Mouse (Mus musculus): ENCODE results near the gene Zfp598. TPM values are rescaled to one million over a fixed set of nuclear protein-coding genes. Genes with fewer than 3 reads are reported as not detected.

The Zfp598 gene
- 34.6 TPM for polyA plus RNA-seq (2012; fragmentation: generic; extraction: Trizol)
- long read RNA-seq, experiment 1, partial matches to known transcripts, result 1 of 1 reads
- long read RNA-seq, experiment 1, other reads (novel, unspliced or antisense), result 0 of 1 reads
- long read RNA-seq, experiment 2, partial matches to known transcripts, result 7 of 10 reads
- long read RNA-seq, experiment 2, other reads (novel, unspliced or antisense), result 0 of 10 reads

GRCm38 (mm10) chr17:24669545-24670245 is at the start of gene Zfp598:
TSS of gene Zfp598 (plus strand) at chr17:24669687.
- H3K79me2 ChIP-seq (ENCODE audit: control insufficient read depth, insufficient read depth), result peaks cover 59% of the 10 kb centered on the region
- H3K27me3 ChIP-seq (ENCODE audit: control insufficient read depth, insufficient read depth, insufficient read length), result no peaks in the 10 kb centered on the region
- H3K4me3 ChIP-seq (ENCODE audit: insufficient read depth, poor library complexity, severe bottlenecking), result peak within 1 kb of the TSS; percentile 91
- peaks cover 45% of the 10 kb centered on the region for H3K79me3 ChIP-seq (ENCODE audit: low read depth)
- H3K36me3 ChIP-seq (ENCODE audit: control insufficient read depth, insufficient read depth), result no peaks in the 10 kb centered on the region
- TF ChIP-seq MAX (IDR thresholded peaks at IDR 0.05), result peak; percentile 32
- no peak for TF ChIP-seq USF1 (IDR thresholded peaks at IDR 0.05; ENCODE audit: low read depth)
- peak within 1 kb of the TSS; percentile 96 for H3ac ChIP-seq (ENCODE audit: control insufficient read depth, insufficient read length, low read depth)

- Histone ChIP-seq H3ac (ENCODE audit: control insufficient read depth, insufficient read length, low read depth) (no peak overlapping the region), H3K27me3 (ENCODE audit: control insufficient read depth, insufficient read depth, insufficient read length) (no peaks in the 10 kb centered on the region), H3K36me3 (ENCODE audit: control insufficient read depth, insufficient read depth) (peaks cover 6% of the 10 kb centered on the region), H3K79me3 (ENCODE audit: low read depth) (no peaks in the 10 kb centered on the region), H3K79me2 (ENCODE audit: control insufficient read depth, insufficient read depth) (no peaks in the 10 kb centered on the region), H3K4me3 (ENCODE audit: insufficient read depth, poor library complexity, severe bottlenecking) (no peak overlapping the region)
- TF ChIP-seq CEBPB (IDR thresholded peaks at IDR 0.05; ENCODE audit: low read depth) (no peak), CTCF (IDR thresholded peaks at IDR 0.05; ENCODE audit: control insufficient read depth, insufficient read depth, insufficient read length) (no peak), MYOD1 (IDR thresholded peaks at IDR 0.05; ENCODE audit: control insufficient read depth, insufficient read length, low read depth) (no peak)
Observed at GRCm38 (mm10) chr17:24625472-24625871, 44.0 kb upstream of the Zfp598 start.

GRCm38 (mm10) chr17:24628646-24629045 is 40.8 kb upstream of the Zfp598 start:
- Histone ChIP-seq H3K79me3 (ENCODE audit: low read depth) (no peaks in the 10 kb centered on the region), H3K4me3 (ENCODE audit: insufficient read depth, poor library complexity, severe bottlenecking) (no peak overlapping the region), H3K27me3 (ENCODE audit: control insufficient read depth, insufficient read depth, insufficient read length) (no peaks in the 10 kb centered on the region), H3K36me3 (ENCODE audit: control insufficient read depth, insufficient read depth) (no peaks in the 10 kb centered on the region), H3K79me2 (ENCODE audit: control insufficient read depth, insufficient read depth) (no peaks in the 10 kb centered on the region), H3ac (ENCODE audit: control insufficient read depth, insufficient read length, low read depth) (no peak overlapping the region)
- peak; percentile 73 for TF ChIP-seq CTCF (IDR thresholded peaks at IDR 0.05; ENCODE audit: control insufficient read depth, insufficient read depth, insufficient read length)
- no peak for TF ChIP-seq MYOG (IDR thresholded peaks at IDR 0.05; ENCODE audit: control insufficient read depth, extremely low read depth, insufficient read length)

GRCm38 (mm10) chr17:24630072-24630471 is 39.4 kb upstream of the Zfp598 start:
- no peak overlapping the region for H3K4me3 ChIP-seq (ENCODE audit: insufficient read depth, poor library complexity, severe bottlenecking)
- no peaks in the 10 kb centered on the region for H3K36me3 ChIP-seq (ENCODE audit: control insufficient read depth, insufficient read depth)
- no peaks in the 10 kb centered on the region for H3K27me3 ChIP-seq (ENCODE audit: control insufficient read depth, insufficient read depth, insufficient read length)

GRCm38 (mm10) chr17:24632167-24632812 is 37.2 kb upstream of the Zfp598 start, which contains the start of the genes Tsc2 and Nthl1:
TSS of gene Tsc2 (minus strand) at chr17:24632630.
TSS of gene Nthl1 (plus strand) at chr17:24632680.
- TF ChIP-seq MAX (IDR thresholded peaks at IDR 0.05), result peak; percentile 39
- no peak for TF ChIP-seq CTCF (IDR thresholded peaks at IDR 0.05; ENCODE audit: control insufficient read depth, insufficient read depth, insufficient read length)
- Histone ChIP-seq H3K36me3 (ENCODE audit: control insufficient read depth, insufficient read depth) (no peaks in the 10 kb centered on the region), H3K79me3 (ENCODE audit: low read depth) (no peaks in the 10 kb centered on the region), H3K4me3 (ENCODE audit: insufficient read depth, poor library complexity, severe bottlenecking) (peak within 1 kb of the TSS; percentile 82), H3ac (ENCODE audit: control insufficient read depth, insufficient read length, low read depth) (peak within 1 kb of the TSS; percentile 83), H3K27me3 (ENCODE audit: control insufficient read depth, insufficient read depth, insufficient read length) (no peaks in the 10 kb centered on the region), H3K79me2 (ENCODE audit: control insufficient read depth, insufficient read depth) (no peaks in the 10 kb centered on the region)

More at GRCm38 (mm10) chr17:24630072-24630471, 39.4 kb upstream of the Zfp598 start:
- no peak overlapping the region for H3ac ChIP-seq (ENCODE audit: control insufficient read depth, insufficient read length, low read depth)
- TF ChIP-seq MAX (IDR thresholded peaks at IDR 0.05) (no peak), USF1 (IDR thresholded peaks at IDR 0.05; ENCODE audit: low read depth) (no peak), CEBPB (IDR thresholded peaks at IDR 0.05; ENCODE audit: low read depth) (no peak), CTCF (IDR thresholded peaks at IDR 0.05; ENCODE audit: control insufficient read depth, insufficient read depth, insufficient read length) (no peak), FOSL1 (IDR thresholded peaks at IDR 0.05; ENCODE audit: insufficient read depth, low read length, poor library complexity, severe bottlenecking) (no peak), MYOD1 (IDR thresholded peaks at IDR 0.05; ENCODE audit: control insufficient read depth, insufficient read length, low read depth) (no peak), MYOG (IDR thresholded peaks at IDR 0.05; ENCODE audit: control insufficient read depth, extremely low read depth, insufficient read length) (no peak)
- no peaks in the 10 kb centered on the region for H3K79me3 ChIP-seq (ENCODE audit: low read depth)
- no peaks in the 10 kb centered on the region for H3K79me2 ChIP-seq (ENCODE audit: control insufficient read depth, insufficient read depth)

- Histone ChIP-seq H3K4me3 (ENCODE audit: insufficient read depth, poor library complexity, severe bottlenecking) (peak overlapping the region; percentile 82), H3ac (ENCODE audit: control insufficient read depth, insufficient read length, low read depth) (peak overlapping the region; percentile 83), H3K79me3 (ENCODE audit: low read depth) (no peaks in the 10 kb centered on the region), H3K36me3 (ENCODE audit: control insufficient read depth, insufficient read depth) (no peaks in the 10 kb centered on the region), H3K27me3 (ENCODE audit: control insufficient read depth, insufficient read depth, insufficient read length) (no peaks in the 10 kb centered on the region), H3K79me2 (ENCODE audit: control insufficient read depth, insufficient read depth) (no peaks in the 10 kb centered on the region)
- TF ChIP-seq FOSL1 (IDR thresholded peaks at IDR 0.05; ENCODE audit: insufficient read depth, low read length, poor library complexity, severe bottlenecking) (no peak), MAX (IDR thresholded peaks at IDR 0.05) (no peak), MYOG (IDR thresholded peaks at IDR 0.05; ENCODE audit: control insufficient read depth, extremely low read depth, insufficient read length) (no peak), CTCF (IDR thresholded peaks at IDR 0.05; ENCODE audit: control insufficient read depth, insufficient read depth, insufficient read length) (no peak), MYOD1 (IDR thresholded peaks at IDR 0.05; ENCODE audit: control insufficient read depth, insufficient read length, low read depth) (no peak), USF1 (IDR thresholded peaks at IDR 0.05; ENCODE audit: low read depth) (no peak), CEBPB (IDR thresholded peaks at IDR 0.05; ENCODE audit: low read depth) (no peak)
Observed at GRCm38 (mm10) chr17:24632813-24633449, 36.6 kb upstream of the Zfp598 start.

Measured in C2C12 (cell line).